Mouse (Mus musculus): Measurements from ENCODE around the gene Pde4a. TPM values are rescaled to one million over a fixed set of nuclear protein-coding genes. Genes with fewer than 3 reads are reported as not detected.

Pde4a gene
- polyA plus RNA-seq, 1 experiment from 2014 or later: 23.7 TPM

- H3K4me1 ChIP-seq: peaks cover 15% of the 10 kb centered on the region
- no peak overlapping the region for H3K9ac ChIP-seq (replicated peaks)
- no peak overlapping the region for H3K4me3 ChIP-seq
- H3K27ac ChIP-seq (replicated peaks): no peak overlapping the region
- no peaks in the 10 kb centered on the region for H3K27me3 ChIP-seq
- no peaks in the 10 kb centered on the region for H3K9me3 ChIP-seq
- WGBS: 62% methylated on average over 23 of the region's 23 CpGs
- peaks cover 39% of the 10 kb centered on the region; the same call in 1 of the 2 replicates for H3K36me3 ChIP-seq
- H3K4me2 ChIP-seq (replicated peaks): no peak overlapping the region
- no peak for ATAC-seq (replicated peaks)
These were observed 66.0 kb downstream of the Pde4a start for GRCm38 (mm10) chr9:21231551-21231950.

GRCm38 (mm10) chr9:21232867-21233266, 67.4 kb downstream of the Pde4a start:
- Histone ChIP-seq H3K9me3 (no peaks in the 10 kb centered on the region), H3K27me3 (no peaks in the 10 kb centered on the region), H3K27ac (replicated peaks) (no peak overlapping the region), H3K4me3 (no peak overlapping the region), H3K4me2 (replicated peaks) (no peak overlapping the region), H3K36me3 (peaks cover 39% of the 10 kb centered on the region; the same call in 1 of the 2 replicates), H3K9ac (replicated peaks) (no peak overlapping the region), H3K4me1 (peaks cover 17% of the 10 kb centered on the region)
- ATAC-seq (replicated peaks): no peak
- 87% methylated on average over 5 of the region's 5 CpGs for WGBS

GRCm38 (mm10) chr9:21233366-21233765, 67.9 kb downstream of the Pde4a start:
- Histone ChIP-seq H3K9ac (replicated peaks) (no peak overlapping the region), H3K4me2 (replicated peaks) (no peak overlapping the region), H3K27me3 (no peaks in the 10 kb centered on the region), H3K27ac (replicated peaks) (no peak overlapping the region), H3K4me3 (no peak overlapping the region), H3K9me3 (no peaks in the 10 kb centered on the region), H3K4me1 (peaks cover 18% of the 10 kb centered on the region), H3K36me3 (peaks cover 39% of the 10 kb centered on the region; the same call in 1 of the 2 replicates)
- ATAC-seq (replicated peaks): no peak
- 88% methylated on average over 29 of the region's 29 CpGs for WGBS

- no peak overlapping the region for H3K27ac ChIP-seq (replicated peaks)
- no peak overlapping the region for H3K9ac ChIP-seq (replicated peaks)
- peaks cover 18% of the 10 kb centered on the region for H3K4me1 ChIP-seq
- ATAC-seq (replicated peaks): no peak
- WGBS: 87% methylated on average over 28 of the region's 28 CpGs
- no peaks in the 10 kb centered on the region for H3K9me3 ChIP-seq
- H3K4me3 ChIP-seq: no peak overlapping the region
- H3K4me2 ChIP-seq (replicated peaks): no peak overlapping the region
- H3K36me3 ChIP-seq: peaks cover 39% of the 10 kb centered on the region; the same call in 1 of the 2 replicates
- H3K27me3 ChIP-seq: no peaks in the 10 kb centered on the region
These were observed 68.3 kb downstream of the Pde4a start for GRCm38 (mm10) chr9:21233805-21234204.

- H3K9ac ChIP-seq (replicated peaks): no peak overlapping the region
- WGBS: 85% methylated on average over 4 of the region's 4 CpGs
These were observed 69.8 kb downstream of the Pde4a start for GRCm38 (mm10) chr9:21235341-21235740.

GRCm38 (mm10) chr9:21236991-21237367, 71.5 kb downstream of the Pde4a start:
- peak overlapping the region; percentile 94; the same call in 1 of the 2 replicates for H3K9ac ChIP-seq (replicated peaks)

More at GRCm38 (mm10) chr9:21235341-21235740, 69.8 kb downstream of the Pde4a start:
- no peak overlapping the region for H3K4me3 ChIP-seq
- H3K36me3 ChIP-seq: peaks cover 24% of the 10 kb centered on the region; the same call in 1 of the 2 replicates
- H3K9me3 ChIP-seq: no peaks in the 10 kb centered on the region
- no peak for ATAC-seq (replicated peaks)
- no peak overlapping the region for H3K27ac ChIP-seq (replicated peaks)
- H3K4me1 ChIP-seq: peaks cover 22% of the 10 kb centered on the region
- H3K27me3 ChIP-seq: no peaks in the 10 kb centered on the region
- no peak overlapping the region for H3K4me2 ChIP-seq (replicated peaks)

GRCm38 (mm10) chr9:21237368-21238003, 72.0 kb downstream of the Pde4a start:
- peaks cover 22% of the 10 kb centered on the region for H3K4me1 ChIP-seq
- H3K27me3 ChIP-seq: 0 out of 2 replicates have a peak, but pooled peaks cover under 1% of the 10 kb centered on the region
- H3K4me2 ChIP-seq (replicated peaks): peak overlapping the region; percentile 60
- peak overlapping the region; percentile 86 for H3K27ac ChIP-seq (replicated peaks)
- H3K4me3 ChIP-seq: peak overlapping the region; percentile 96
- WGBS: 21% methylated on average over 19 of the region's 19 CpGs
- peak overlapping the region; percentile 94 for H3K9ac ChIP-seq (replicated peaks)
- H3K9me3 ChIP-seq: no peaks in the 10 kb centered on the region
- ATAC-seq (replicated peaks): 0 out of 2 replicates have a peak, but pooled peaks have one; percentile 33
- H3K36me3 ChIP-seq: peaks cover 18% of the 10 kb centered on the region; the same call in 1 of the 2 replicates

More at GRCm38 (mm10) chr9:21236991-21237367, 71.5 kb downstream of the Pde4a start:
- H3K36me3 ChIP-seq: peaks cover 18% of the 10 kb centered on the region; the same call in 1 of the 2 replicates
- peak overlapping the region; percentile 60 for H3K4me2 ChIP-seq (replicated peaks)
- peaks cover 22% of the 10 kb centered on the region for H3K4me1 ChIP-seq
- H3K27ac ChIP-seq (replicated peaks): no peak overlapping the region
- no peaks in the 10 kb centered on the region for H3K9me3 ChIP-seq
- 83% methylated on average over 25 of the region's 25 CpGs for whole genome bisulfite sequencing
- H3K27me3 ChIP-seq: no peaks in the 10 kb centered on the region
- peak overlapping the region; percentile 96; the same call in 1 of the 2 replicates for H3K4me3 ChIP-seq
- ATAC-seq (replicated peaks): no peak

- Histone ChIP-seq H3K27me3 (peaks cover 7% of the 10 kb centered on the region; the same call in 1 of the 2 replicates), H3K9me3 (no peaks in the 10 kb centered on the region), H3K4me2 (replicated peaks) (peak overlapping the region; percentile 60), H3K4me1 (peaks cover 22% of the 10 kb centered on the region), H3K9ac (replicated peaks) (peak overlapping the region; percentile 94), H3K27ac (replicated peaks) (peak overlapping the region; percentile 86), H3K4me3 (peak overlapping the region; percentile 96), H3K36me3 (peaks cover 11% of the 10 kb centered on the region; the same call in 1 of the 2 replicates)
- ATAC-seq (replicated peaks): peak; percentile 12; the same call in 1 of the 2 replicates
- under 1% methylated on average over 31 of the region's 31 CpGs for WGBS
These were observed 72.7 kb downstream of the Pde4a start for GRCm38 (mm10) chr9:21238004-21238732.

GRCm38 (mm10) chr9:21238733-21239464, 73.4 kb downstream of the Pde4a start, which contains the start of gene Keap1:
Gene Keap1, minus strand, starts transcription at chr9:21239361.
- Histone ChIP-seq H3K27ac (replicated peaks) (peak within 1 kb of the TSS; percentile 86), H3K4me2 (replicated peaks) (peak within 1 kb of the TSS; percentile 60), H3K9me3 (no peaks in the 10 kb centered on the region), H3K27me3 (peaks cover 14% of the 10 kb centered on the region; the same call in 1 of the 2 replicates), H3K9ac (replicated peaks) (peak within 1 kb of the TSS; percentile 94), H3K4me1 (peaks cover 25% of the 10 kb centered on the region), H3K4me3 (peak within 1 kb of the TSS; percentile 96), H3K36me3 (0 out of 2 replicates have a peak, but pooled peaks cover 4% of the 10 kb centered on the region)
- under 1% methylated on average over 74 of the region's 90 CpGs for WGBS
- ATAC-seq (replicated peaks): peak; percentile 87

- Histone ChIP-seq H3K4me2 (replicated peaks) (peak overlapping the region; percentile 60), H3K9me3 (no peaks in the 10 kb centered on the region), H3K27ac (replicated peaks) (0 out of 2 replicates have a peak overlapping the region, but pooled peaks have one; percentile 86), H3K36me3 (0 out of 2 replicates have a peak, but pooled peaks cover 4% of the 10 kb centered on the region), H3K4me3 (peak overlapping the region; percentile 96), H3K4me1 (peaks cover 30% of the 10 kb centered on the region), H3K27me3 (peaks cover 20% of the 10 kb centered on the region), H3K9ac (replicated peaks) (peak overlapping the region; percentile 94)
- 31% methylated on average over 4 of the region's 4 CpGs for WGBS
- no peak for ATAC-seq (replicated peaks)
These were observed 73.9 kb downstream of the Pde4a start for GRCm38 (mm10) chr9:21239465-21239848.

- no peak overlapping the region for H3K9ac ChIP-seq (replicated peaks)
- WGBS: 2% methylated on average over 11 of the region's 11 CpGs
- peaks cover 39% of the 10 kb centered on the region for H3K4me1 ChIP-seq
- no peak overlapping the region for H3K27ac ChIP-seq (replicated peaks)
- ATAC-seq (replicated peaks): no peak
- H3K27me3 ChIP-seq: peaks cover 39% of the 10 kb centered on the region
- no peaks in the 10 kb centered on the region for H3K9me3 ChIP-seq
- no peak overlapping the region for H3K4me2 ChIP-seq (replicated peaks)
- H3K36me3 ChIP-seq: no peaks in the 10 kb centered on the region
- H3K4me3 ChIP-seq: no peak overlapping the region
These were observed 75.8 kb downstream of the Pde4a start for GRCm38 (mm10) chr9:21241343-21241742.

All from forebrain, embryonic 15.5 days (tissue).